Mouse (Mus musculus) heart, embryonic 12.5 days (tissue): ENCODE results near the gene Mrps18a. TPM values are rescaled to one million over a fixed set of nuclear protein-coding genes. Genes with fewer than 3 reads are reported as not detected.

Experiments
- polyA plus RNA-seq: library from polyadenylated mRNA; unstranded; fragments of >200 nt; fragmentation: Nextera tagmentation; extraction: Ambion mirVana; gene quantifications from 2 replicates; pipeline ENCODE4 v1.2.1, GENCODE M21; 2016

The Mrps18a gene
- polyA plus RNA-seq, 1 experiment from 2014 or later = 125 TPM

Other genes starting within 250 kb of the Mrps18a start
- 6.5 and 6.9 TPM in 2 replicates for gene Vegfa, start 78.6 kb upstream of the Mrps18a start, polyA plus RNA-seq
- 5.5 and 5.8 TPM in 2 replicates for gene Rsph9, start 33.2 kb downstream of the Mrps18a start, polyA plus RNA-seq
- gene Mad2l1bp, start 42.6 kb downstream of the Mrps18a start, polyA plus RNA-seq = 34.0 and 35.6 TPM in 2 replicates
- gene Gtpbp2, start 50.0 kb downstream of the Mrps18a start, polyA plus RNA-seq = 34.5 and 39.1 TPM in 2 replicates
- 12.5 and 12.7 TPM in 2 replicates for gene Polh, start 91.7 kb downstream of the Mrps18a start, polyA plus RNA-seq
- gene Xpo5, start 91.8 kb downstream of the Mrps18a start, polyA plus RNA-seq = 29.9 and 32.4 TPM in 2 replicates
- gene Polr1c, start 137.1 kb downstream of the Mrps18a start, polyA plus RNA-seq = 44.5 and 48.6 TPM in 2 replicates
- 66.6 and 72.0 TPM in 2 replicates for gene Yipf3, start 137.1 kb downstream of the Mrps18a start, polyA plus RNA-seq
- gene Lrrc73, start 142.5 kb downstream of the Mrps18a start, polyA plus RNA-seq = 0.89 and 0.91 TPM in 2 replicates
- 43.7 and 44.1 TPM in 2 replicates for gene Tjap1, start 172.0 kb downstream of the Mrps18a start, polyA plus RNA-seq
- 0.28 and 0.33 TPM in 2 replicates for gene Dlk2, start 186.4 kb downstream of the Mrps18a start, polyA plus RNA-seq
- 7.2 and 7.3 TPM in 2 replicates for gene Abcc10, start 217.4 kb downstream of the Mrps18a start, polyA plus RNA-seq